Mouse (Mus musculus) splenic B cell, adult 2 months (primary cell): ENCODE data around the gene Rab36.
"Not testable (repeated sequence)": the region's sequence is repeated elsewhere in the genome, so short reads cannot be mapped to it uniquely, and the experiment has no call there.

Experiments used
- DNase-seq: peaks from one replicate; pipeline ENCODE4 v3.0.0-alpha.2; 2011; ENCODE audit warnings: low read depth, low spot score
- H3K27me3 ChIP-seq: 2 replicates; pipeline ENCODE4 v1.6.1; 2012; ENCODE audit warnings: mild to moderate bottlenecking, low read length, moderate library complexity, mixed read lengths; ENCODE audit not compliant: control insufficient read depth, poor library complexity, insufficient read depth, severe bottlenecking
- H3K36me3 ChIP-seq: 2 replicates; pipeline ENCODE4 v1.6.1; 2012; ENCODE audit warnings: mild to moderate bottlenecking, low read length, moderate library complexity, mixed read lengths; ENCODE audit not compliant: control insufficient read depth, poor library complexity, insufficient read depth, severe bottlenecking

Rab36 gene

GRCm38 (mm10) chr10:75026491-75026890, 10.4 kb upstream of the Rab36 start:
- H3K36me3 ChIP-seq: no peaks in the 10 kb centered on the region
- H3K27me3 ChIP-seq: no peaks in the 10 kb centered on the region
- DNase-seq: no peak

- no peak for DNase-seq
- H3K36me3 ChIP-seq: no peaks in the 10 kb centered on the region
Measured at GRCm38 (mm10) chr10:75028743-75029142, 8.1 kb upstream of the Rab36 start.

GRCm38 (mm10) chr10:75029677-75030076, 7.2 kb upstream of the Rab36 start:
- H3K27me3 ChIP-seq: no peaks in the 10 kb centered on the region
- no peak for DNase-seq
- no peaks in the 10 kb centered on the region for H3K36me3 ChIP-seq

More at GRCm38 (mm10) chr10:75028743-75029142, 8.1 kb upstream of the Rab36 start:
- no peaks in the 10 kb centered on the region for H3K27me3 ChIP-seq

- DNase-seq: no peak
- Histone ChIP-seq H3K36me3 (no peaks in the 10 kb centered on the region), H3K27me3 (no peaks in the 10 kb centered on the region)
Measured at GRCm38 (mm10) chr10:75030234-75030633, 6.6 kb upstream of the Rab36 start.

- no peak for DNase-seq
Measured at GRCm38 (mm10) chr10:75031345-75032114, 5.3 kb upstream of the Rab36 start.

GRCm38 (mm10) chr10:75032395-75032794, 4.5 kb upstream of the Rab36 start, which contains the start of gene Rsph14:
Gene Rsph14 (minus strand): TSS chr10:75032586.
- no peaks in the 10 kb centered on the region for H3K27me3 ChIP-seq
- no peaks in the 10 kb centered on the region for H3K36me3 ChIP-seq
- peak; percentile 76 for DNase-seq

More at GRCm38 (mm10) chr10:75031345-75032114, 5.3 kb upstream of the Rab36 start:
- H3K27me3 ChIP-seq: no peaks in the 10 kb centered on the region
- no peaks in the 10 kb centered on the region for H3K36me3 ChIP-seq

- not testable (repeated sequence) for H3K36me3 ChIP-seq, H3K27me3 ChIP-seq
- DNase-seq: peak; percentile 25
Measured at GRCm38 (mm10) chr10:75042060-75042459, 5.2 kb downstream of the Rab36 start.

GRCm38 (mm10) chr10:75044459-75044858, 7.6 kb downstream of the Rab36 start:
- H3K27me3 ChIP-seq: no peaks in the 10 kb centered on the region; the same call in 1 of the 2 replicates
- H3K36me3 ChIP-seq: no peaks in the 10 kb centered on the region
- DNase-seq: no peak

- DNase-seq: no peak
- Histone ChIP-seq H3K27me3 (no peaks in the 10 kb centered on the region; the same call in 1 of the 2 replicates), H3K36me3 (no peaks in the 10 kb centered on the region)
Measured at GRCm38 (mm10) chr10:75045831-75046230, 9.0 kb downstream of the Rab36 start.

- no peak for DNase-seq
- Histone ChIP-seq H3K27me3 (no peaks in the 10 kb centered on the region), H3K36me3 (no peaks in the 10 kb centered on the region)
Measured at GRCm38 (mm10) chr10:75048711-75049110, 11.9 kb downstream of the Rab36 start.

GRCm38 (mm10) chr10:75051364-75052074, 14.7 kb downstream of the Rab36 start:
- DNase-seq: no peak
- Histone ChIP-seq H3K27me3 (no peaks in the 10 kb centered on the region), H3K36me3 (no peaks in the 10 kb centered on the region)

- H3K27me3 ChIP-seq: no peaks in the 10 kb centered on the region
- DNase-seq: no peak
- H3K36me3 ChIP-seq: no peaks in the 10 kb centered on the region
Measured at GRCm38 (mm10) chr10:75052902-75053301, 16.0 kb downstream of the Rab36 start.

- Histone ChIP-seq H3K27me3 (no peaks in the 10 kb centered on the region), H3K36me3 (no peaks in the 10 kb centered on the region)
- no peak for DNase-seq
Measured at GRCm38 (mm10) chr10:75053655-75054054, 16.8 kb downstream of the Rab36 start.

GRCm38 (mm10) chr10:75054125-75054524, 17.3 kb downstream of the Rab36 start:
- Histone ChIP-seq H3K36me3 (no peaks in the 10 kb centered on the region), H3K27me3 (no peaks in the 10 kb centered on the region)
- no peak for DNase-seq

- no peaks in the 10 kb centered on the region for H3K27me3 ChIP-seq
- no peaks in the 10 kb centered on the region for H3K36me3 ChIP-seq
- DNase-seq: peak; percentile 77
Measured at GRCm38 (mm10) chr10:75055672-75056071, 18.8 kb downstream of the Rab36 start.
